Mouse (Mus musculus): ENCODE measurements around the gene Olfr109.

Olfr109 gene

GRCm38 (mm10) chr17:37458616-37459015 lies at the start of gene Olfr109:
Gene Olfr109, plus strand, starts transcription at chr17:37458916.
- DNase-seq (ENCODE audit: extremely low spot score, low read depth, low spot score): no peak

DNA sequence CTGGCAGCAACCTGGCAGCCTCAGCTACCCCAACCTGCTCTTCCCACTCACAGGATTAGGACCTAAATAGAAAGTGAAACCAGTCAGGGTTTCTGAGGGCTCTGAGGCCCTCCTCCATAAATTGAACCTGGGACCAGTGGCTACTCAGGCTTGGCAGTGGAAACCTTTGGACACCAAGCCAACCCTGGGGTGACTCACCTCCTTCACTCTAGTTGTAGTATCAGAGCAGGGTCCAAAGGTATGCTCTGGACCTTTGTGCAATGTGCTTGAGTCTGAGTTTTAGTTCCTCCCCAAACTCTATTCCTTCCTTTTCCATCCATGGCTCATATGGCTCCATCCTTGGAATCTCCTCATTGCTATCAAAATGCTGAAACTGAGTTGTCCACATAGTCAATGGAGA lies 45.3 kb upstream of the Olfr109 start:
- DNase-seq (ENCODE audit: extremely low spot score, low read depth, low spot score): no peak

DNA sequence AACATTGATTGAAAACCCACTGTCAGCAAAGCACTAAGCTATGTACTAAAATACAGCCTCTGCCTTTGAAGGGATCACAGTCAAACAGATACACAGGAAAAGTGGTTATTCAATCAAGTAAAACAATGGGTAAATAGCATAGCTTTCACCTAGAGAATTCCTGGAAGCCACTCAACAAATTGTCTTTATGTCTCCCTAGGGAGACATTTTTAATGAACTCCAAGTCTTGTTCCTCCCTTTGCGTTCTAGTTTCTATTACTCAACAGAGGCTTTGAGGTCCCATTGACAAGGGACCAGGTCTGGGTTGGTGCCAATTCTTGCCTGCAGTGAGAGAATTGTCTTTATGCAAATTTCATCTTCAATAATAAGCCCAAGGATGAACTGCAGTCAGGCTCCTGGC lies 13.5 kb upstream of the Olfr109 start, which contains the start of gene Olfr108:
TSS of gene Olfr108 (plus strand) at position 301 of the 400 bp plus-strand sequence.
- DNase-seq (ENCODE audit: extremely low spot score, low read depth, low spot score): no peak

DNA sequence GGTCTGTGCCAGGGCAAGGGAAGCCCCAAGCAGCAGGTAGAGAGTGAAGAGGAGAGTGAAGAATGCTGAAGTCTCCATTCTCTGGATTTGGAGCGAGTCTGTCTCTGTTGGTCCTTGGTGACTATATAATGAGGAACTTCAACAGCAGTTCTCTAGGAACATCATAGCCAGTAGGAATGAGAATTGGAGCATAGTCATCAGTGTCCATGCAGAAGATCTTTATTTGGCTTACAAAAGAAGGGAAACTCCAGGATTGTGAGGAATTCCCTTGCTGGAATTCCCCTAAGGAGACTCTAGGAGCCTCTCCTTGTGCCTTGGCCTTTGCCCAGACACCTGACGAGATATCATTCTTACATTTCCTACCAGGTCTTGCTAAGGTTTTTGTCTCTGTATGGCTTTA lies 24.7 kb downstream of the Olfr109 start, which contains the start of gene H2-M2:
TSS of gene H2-M2 (minus strand) at position 101 of the 400 bp plus-strand sequence.
- no peak for DNase-seq (ENCODE audit: extremely low spot score, low read depth, low spot score)

- DNase-seq (ENCODE audit: extremely low spot score, low read depth, low spot score): no peak
Observed at GRCm38 (mm10) chr17:37491930-37492518, 33.3 kb downstream of the Olfr109 start, which contains the start of gene Olfr110. Gene Olfr110, plus strand, starts transcription at chr17:37492468.

GRCm38 (mm10) chr17:37507730-37508129 lies 49.0 kb downstream of the Olfr109 start, which contains the start of gene Olfr111:
Gene Olfr111, plus strand, starts transcription at chr17:37508030.
- no peak for DNase-seq (ENCODE audit: extremely low spot score, low read depth, low spot score)

Measured in hindlimb bud, embryonic 11.5 days (tissue).